Mouse (Mus musculus): ENCODE results near the gene Borcs6.
A peak's percentile ranks its signal among the peaks of the same experiment; 100 is the strongest.

Gene Borcs6

DNA sequence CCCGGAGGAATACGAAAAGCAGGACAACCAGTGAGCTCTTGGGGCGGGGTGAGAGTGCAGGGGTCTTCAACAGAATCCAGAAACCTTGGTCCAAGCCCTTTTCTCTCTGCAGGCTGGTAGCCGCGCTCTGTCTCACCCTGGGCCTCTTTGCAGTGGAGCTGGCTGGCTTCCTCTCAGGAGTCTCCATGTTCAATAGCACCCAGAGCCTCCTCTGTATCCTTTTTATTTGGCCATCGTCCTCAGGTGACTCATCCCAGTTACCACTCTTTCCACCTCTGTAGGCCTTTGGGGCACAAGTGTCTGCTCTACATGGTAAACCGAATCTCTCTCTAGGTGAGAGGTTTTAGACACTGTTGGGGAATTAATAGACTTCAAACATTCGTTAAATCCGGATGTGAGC is 11.7 kb downstream of the Borcs6 start:
- no peak for DNase-seq

DNA sequence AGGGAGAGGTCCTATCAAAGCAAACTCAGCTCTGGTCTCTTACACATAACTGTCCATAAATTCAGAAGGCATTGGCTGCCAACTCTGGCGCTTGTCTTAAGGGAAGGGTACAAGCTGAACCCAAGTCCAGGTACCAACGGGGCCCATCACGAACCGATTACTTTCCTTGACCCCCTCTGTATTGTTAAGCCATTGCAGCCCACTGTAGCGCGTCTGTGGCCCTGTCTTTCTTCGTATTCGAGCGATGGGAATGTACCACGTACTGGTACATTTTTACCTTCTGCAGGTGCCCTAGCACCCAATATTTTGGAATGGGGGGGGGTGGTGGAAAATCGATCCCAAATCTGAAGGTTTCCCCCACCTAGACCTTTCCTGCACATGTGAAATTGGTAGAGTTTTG is 12.7 kb downstream of the Borcs6 start:
- no peak for DNase-seq

DNA sequence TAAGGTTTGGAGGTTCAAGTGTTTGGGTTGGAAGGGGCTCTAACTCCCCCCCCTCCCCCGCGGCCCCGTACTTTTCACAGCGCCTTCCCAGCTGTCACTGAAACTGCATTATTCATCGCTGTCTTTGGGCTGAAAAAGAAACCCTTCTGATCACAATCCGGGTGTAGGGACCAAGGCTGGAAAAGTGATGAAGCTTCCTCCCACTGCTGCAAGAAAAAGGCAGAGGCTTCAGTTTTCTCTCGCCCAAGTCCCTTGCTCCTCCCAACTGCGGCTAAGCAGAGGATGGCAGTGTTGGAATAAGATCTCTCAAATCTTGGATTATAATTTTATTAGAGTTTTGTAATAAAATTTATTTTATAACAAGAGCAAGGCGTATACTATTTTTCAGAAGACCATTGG is 13.1 kb downstream of the Borcs6 start:
- no peak for DNase-seq

DNA sequence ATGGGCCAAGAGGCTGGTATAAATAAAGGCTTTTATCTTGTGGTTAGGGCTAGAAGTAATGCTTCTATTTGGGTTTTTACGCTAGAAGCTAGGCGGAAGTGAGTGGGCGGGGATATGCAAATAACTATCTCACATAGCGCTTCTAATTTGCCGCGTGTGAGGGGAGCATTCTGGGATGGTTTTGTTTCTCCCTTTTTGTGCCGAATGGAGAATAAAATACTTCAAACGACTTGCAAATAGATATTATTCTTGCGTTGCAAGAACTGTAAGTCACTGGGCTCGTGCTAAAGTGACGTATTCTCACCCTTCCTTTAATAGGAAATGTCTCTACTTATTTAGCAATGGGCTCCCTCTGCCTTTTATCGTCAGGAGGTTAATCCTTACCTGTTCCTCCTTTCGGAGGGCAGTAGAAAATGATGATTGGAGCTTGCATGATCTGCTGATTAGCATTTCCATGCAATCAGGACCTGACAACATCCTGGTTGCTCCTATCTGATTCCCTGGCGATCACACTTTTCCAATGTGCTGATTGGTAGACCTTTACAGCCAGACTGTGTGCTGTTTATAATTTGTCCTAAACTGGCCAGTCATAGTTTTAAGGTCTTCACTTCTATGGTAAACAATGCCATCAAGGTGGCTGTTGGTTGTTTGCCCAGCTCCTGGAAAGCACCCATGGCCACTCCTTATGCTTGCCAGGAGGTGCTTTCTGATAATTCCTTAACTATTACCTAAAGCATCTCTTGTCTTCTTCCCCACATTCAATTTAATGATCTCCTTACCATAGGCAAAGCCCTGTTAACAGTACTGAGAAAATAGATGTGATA is 13.8 kb downstream of the Borcs6 start:
- DNase-seq: peak; percentile 93

DNA sequence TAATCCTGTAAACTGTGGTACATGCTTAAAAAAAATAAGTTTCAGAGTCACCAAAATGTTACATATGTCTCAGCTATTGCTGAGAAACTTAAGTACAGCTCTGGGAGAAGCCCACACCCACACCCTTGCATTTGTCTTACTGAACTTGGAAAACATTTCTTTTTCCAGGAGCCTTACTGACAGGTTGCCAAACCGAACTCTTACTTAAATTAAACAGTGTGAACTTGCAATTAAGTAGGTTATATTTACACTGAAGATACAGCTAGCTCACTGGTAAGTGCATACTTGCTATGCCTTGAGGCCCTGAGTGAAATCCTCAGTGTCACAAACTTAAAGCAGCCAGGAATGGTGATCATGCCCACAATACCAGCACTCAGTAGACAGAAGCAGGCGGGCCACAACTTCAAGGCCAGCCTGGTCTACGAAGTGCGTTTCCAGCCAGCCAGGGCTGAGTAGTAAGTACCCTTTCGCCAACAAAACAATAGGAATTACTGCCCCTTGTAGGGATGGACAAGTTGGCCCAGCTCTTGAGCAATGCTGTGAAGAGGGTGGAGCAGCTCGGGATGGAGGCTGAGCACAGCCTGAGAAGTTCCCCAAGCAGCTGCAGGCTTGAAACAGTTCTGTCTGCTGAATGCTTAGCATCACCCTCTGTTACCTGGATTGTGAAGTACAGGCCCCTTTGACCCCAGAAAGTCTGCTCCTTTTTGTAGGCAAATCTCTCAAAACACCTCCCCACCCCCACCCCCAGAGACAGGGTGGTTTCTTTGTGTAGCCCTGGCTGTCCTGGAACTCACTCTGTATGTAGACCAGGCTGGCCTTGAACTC is 14.6 kb downstream of the Borcs6 start:
- no peak for DNase-seq

DNA sequence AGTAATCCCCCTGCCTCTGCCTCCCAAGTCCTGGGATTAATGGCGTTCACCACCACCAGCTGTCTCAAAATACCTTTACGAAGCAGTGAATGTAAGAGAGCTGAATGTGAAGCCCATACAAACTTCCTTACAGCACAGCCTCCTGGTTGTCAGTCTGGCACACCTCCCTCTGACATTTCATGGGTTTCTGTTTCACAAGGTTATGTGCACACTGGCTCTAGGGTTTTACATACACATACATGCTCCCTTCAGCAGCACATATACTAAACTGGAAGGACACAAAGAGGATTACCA is 15.2 kb downstream of the Borcs6 start:
- no peak for DNase-seq

DNA sequence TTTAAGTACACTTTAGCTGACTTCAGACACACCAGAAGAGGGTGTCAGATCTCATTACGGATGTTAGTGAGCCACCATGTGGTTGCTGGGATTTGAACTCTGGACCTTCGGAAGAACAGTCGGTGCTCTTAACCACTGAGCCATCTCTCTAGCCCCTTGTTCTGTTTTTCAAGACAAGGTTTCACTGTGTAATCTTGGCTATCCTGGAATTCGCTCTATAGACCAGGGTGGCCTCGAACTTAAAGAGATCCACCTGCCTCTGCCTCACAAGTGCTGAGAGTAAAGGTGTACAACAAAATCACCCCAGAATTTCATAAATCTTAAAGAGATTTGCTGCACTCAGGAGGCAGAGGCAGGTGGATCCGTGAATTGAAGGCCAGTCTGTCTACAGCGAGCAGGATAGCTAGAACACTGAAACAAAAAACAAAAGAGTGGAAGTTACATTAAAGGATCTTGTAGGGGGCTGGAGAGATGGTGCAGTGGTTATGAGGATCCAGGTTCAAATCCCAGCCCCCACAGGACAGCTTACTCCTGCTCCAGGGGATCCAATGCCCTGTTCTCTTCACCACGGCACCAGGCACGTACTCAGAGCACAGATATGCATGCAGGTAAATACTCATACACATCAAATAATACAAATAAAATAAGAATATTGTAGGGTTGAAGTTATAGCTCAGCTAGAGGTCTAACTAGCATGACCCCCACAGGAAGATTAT is 16.4 kb downstream of the Borcs6 start:
- DNase-seq: no peak

DNA sequence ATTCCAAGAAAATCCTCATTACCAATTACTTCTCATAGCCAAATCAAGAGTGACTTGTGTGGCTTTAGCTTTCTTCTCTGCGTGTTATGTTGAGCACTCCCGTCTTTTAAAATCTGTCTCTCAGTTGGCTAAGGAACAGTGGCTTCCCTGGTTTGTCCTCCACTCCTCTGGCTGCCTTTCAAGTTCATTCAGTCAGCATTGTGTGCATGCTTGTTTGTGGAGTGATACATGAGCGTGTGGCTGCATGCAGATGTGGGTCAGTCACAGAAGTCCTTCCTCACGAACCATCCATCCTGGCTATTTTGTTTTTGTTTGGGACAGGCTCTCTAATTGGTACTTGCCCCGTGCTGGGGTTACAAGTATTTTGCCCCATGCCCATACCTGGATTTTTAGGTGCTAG is 17.1 kb downstream of the Borcs6 start:
- DNase-seq: no peak

DNA sequence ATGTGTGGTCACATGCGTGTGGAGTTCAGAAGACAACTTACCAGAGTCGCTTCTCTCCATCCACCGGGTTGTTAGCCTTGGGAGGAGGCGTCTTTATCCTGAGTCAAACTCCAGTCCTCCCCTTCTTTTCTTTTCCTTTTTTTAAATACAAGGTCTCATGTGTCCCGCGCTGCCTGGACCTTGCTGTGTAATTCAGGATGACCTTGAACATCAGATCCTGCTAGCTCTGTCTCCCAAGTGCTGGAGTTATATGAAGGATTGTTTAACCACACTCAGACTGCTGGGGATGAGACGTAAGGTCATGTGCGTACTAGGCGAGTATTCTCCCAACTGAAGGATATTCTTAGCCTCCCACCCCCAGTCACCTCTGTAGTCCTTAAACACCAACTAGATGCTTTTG is 17.8 kb downstream of the Borcs6 start:
- DNase-seq: no peak

DNA sequence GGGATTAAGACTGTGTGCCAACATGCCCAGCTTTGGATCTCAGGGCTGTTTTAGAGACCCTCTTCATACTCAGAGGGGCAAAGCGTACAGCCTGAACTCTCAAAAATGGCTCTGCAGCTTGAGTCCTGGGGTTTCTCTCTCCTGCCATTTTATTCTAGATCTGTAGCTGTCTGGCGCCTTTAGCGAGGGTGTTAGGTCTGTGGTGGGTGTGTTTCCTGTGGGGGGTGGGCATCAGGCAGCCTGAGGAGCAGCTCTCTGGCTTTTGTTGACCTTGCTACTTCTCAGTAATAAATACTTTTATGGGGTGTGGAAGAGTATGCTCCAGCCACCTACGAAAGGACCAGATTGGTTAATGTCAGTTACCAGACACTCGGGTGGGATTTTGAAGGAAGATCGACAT is 18.5 kb downstream of the Borcs6 start:
- DNase-seq: no peak

DNA sequence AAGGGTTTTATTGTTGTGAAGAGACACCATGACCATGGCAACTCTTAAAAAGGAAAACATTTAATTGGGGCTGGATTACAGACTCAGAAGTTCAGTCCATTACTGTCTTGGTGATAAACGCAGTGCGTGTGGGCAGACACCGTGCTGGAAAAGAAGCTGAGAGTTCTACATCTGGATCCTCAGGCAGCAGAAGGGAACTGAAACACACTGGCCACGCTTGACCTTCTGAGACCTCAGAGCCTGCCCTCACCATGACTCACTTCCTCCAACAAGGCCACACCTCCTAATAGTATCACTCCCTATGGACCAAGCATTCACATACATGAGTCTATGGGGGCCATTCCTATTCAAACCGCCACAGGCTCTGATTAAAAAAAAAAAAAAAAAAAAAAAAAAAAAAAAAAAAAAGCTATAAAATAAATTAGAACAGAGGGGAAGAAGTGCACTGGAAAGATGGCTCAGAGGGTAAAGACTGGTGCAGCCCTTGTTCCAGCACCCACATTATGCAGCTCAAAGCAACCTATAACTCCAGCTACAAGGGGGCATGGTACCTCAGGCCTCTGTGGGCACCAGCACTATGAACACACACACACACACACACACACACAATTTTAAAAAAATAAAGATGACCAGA is 19.4 kb downstream of the Borcs6 start:
- no peak for DNase-seq

DNA sequence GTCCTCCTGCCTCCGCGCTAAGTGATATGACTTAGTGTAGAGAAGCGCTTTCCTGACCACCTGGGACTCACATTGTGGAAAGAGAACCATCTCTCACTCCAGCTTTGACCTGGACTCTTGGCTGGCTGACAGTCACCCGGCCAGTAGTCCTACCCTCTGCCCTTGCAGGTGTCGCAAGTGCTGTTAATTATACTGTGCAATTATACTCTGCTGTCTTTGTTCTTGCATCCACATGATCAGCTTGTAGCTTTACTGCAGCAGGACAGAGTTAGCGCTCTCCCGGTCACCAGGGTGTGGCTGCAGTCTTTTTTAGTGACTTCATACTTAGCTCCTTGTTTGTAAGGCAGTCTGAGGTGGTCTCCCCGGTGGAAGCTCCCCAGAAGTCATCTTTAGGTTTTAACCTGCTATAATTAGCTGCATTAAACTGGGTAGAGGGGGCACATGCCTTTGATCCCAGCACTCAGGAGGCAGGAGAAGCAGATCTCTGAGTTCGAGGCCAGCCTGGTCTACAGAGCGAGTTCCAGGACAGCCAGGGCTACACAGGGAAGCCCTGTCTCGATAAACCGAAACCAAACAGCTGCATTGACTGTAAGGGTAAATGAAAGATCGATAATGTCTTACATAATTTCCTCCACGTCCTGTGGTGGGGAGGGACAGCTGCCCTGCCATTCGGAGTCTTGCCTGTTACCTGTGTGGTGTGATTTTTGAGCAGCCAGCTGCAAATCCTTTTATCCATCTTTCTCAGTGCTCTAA is 20.8 kb downstream of the Borcs6 start:
- DNase-seq: no peak

DNA sequence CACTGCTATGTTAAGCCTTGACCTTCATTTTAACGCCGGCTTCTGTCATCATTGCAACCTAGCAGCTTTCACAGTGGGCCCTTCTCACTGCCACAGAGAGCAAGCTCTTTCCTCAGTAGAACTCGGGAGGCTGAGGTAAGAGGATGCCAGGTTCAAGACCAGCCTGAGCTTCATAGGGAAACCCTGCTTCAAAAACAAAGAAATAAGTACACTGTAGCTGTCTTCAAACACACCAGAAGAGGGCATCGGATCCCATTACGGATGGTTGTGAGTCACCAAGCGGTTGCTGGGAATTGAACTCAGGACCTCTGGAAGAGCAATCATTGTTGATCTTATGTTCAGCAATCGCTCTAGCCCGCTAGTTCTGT is 21.3 kb downstream of the Borcs6 start:
- DNase-seq: no peak

DNA sequence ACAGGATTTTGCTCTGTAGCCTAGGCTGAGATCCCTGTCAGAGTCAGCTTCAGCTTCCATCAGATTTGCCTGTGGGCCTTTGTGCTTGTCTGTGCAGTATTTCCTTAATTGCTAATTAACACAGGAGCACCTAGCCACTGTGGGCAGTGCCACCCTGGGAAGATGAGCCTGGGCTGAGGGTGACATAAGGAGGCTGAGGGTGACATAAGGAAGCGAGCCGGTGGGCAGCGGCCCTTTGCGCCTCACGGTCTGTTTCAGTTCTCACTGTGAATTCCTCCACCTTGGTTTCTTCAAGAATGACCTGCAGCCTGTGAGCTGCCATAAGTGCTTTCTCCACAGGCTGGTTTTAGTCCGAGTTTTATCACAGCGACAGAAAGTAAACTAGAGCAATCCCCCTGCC is 22.1 kb downstream of the Borcs6 start:
- no peak for DNase-seq

DNA sequence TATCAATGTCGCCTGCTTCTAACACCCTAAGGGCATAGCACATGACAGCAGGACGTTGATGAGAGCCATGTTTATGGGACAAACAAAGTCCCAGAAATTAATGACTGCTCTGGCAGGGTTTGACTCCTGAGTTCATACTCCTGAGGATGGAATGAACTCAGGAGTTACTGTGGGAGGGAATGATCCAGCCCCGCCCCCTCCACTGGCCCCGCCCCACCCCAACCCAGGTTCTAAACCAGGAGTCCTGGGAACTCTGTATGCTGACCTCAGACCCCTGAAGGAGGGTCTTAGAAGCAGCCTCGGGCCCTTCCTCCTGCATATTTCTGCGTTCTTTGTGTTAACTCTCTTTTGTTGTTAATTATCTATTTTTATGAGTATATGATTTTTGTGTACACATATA is 26.1 kb downstream of the Borcs6 start:
- DNase-seq: no peak

DNA sequence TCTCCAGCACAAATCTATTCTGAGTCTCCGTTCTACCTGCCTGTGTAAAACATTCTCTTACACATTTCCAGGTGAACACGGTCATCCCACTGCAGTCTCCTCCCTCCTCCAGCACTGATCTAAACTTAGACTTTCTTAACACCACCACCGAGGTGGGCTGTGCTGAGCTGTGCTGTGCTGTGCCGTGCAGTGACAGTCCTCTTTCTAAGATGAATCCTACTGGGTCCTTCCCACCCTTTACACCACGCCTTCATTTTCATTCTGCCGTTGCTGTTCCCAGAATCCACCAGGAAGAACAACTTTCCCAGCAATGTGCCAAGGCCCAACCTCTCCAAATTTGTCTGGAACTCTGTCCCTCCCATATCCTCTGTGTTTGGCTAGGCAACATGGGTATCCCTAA is 26.9 kb downstream of the Borcs6 start:
- no peak for DNase-seq

DNA sequence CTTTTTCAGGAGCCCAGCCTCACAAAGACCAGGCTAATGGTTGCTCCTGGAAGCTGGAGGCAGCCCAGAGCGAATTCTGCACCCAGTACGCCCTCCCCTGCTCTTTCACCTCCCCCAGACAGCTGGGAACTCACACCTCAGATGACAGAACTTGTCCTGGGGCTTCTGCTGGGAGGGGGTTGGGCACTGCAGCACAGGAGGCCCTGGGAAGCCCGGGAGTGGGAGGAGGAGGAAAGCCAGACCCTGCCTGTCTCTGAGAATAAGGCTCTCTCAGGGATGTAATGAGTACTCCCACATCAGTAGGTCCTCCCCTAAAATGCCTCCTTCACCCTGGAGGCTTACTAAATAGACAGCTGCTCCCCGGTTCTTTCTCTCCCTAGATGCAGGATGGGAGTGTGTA is 27.6 kb downstream of the Borcs6 start:
- no peak for DNase-seq

DNA sequence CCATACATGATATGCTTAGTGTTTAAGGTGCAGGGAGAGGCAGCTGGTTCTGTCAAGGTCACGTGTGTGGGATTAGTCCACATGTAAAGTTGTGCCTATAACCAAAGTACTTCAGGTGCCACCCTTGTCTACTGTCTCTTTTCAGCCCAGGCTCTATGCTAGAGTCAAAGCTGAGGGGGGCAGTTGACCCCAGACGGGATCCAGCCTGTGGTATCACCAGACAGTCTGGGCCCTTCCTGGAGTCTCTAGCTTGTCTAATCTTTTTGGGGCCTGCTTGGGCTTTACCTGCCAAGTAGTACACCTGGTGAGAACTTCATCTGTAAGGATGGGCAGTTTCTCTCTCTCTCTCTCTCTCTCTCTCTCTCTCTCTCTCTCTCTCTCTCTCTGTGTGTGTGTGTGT is 28.1 kb downstream of the Borcs6 start:
- DNase-seq: no peak

DNA sequence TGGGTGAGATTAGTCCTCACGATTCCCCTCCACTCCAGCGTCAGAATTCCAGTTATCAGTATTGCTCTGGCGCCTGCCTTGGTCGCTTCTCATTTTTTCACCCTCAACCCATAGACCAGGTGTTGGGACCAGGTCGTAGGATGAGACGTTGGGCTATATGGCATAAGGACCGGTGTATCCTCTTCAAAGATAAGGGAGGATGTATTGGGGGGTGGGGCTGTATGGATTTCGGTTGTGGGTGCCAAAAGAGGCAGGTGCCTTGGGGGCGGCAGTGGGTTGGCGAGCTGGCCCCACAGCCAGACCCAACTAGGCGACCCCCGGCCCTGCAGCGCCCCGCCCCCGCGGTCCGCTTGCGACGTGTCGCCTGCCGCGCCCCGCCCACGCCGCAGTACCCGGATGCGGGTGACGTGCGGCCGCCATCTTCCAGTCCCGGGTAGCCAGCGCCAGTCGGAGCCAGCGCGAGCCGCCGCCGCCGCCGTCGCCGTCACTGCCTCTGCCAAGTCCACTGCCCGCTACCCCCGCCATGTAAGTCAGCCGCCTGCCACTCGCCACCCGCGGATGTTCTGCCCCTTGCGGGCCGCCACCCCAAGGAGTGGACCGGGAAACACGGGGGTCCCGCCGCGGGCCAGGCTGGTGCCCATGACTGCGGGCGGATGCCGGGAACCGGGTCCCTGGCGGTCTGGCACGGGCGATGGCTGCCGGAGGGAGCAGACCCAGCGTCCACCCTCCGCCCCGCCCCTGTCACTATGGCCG is 28.8 kb downstream of the Borcs6 start, which contains the start of gene Vamp2:
Gene Vamp2 (plus strand): TSS at position 388 of the 753 bp plus-strand sequence.
- peak; percentile 93 for DNase-seq

DNA sequence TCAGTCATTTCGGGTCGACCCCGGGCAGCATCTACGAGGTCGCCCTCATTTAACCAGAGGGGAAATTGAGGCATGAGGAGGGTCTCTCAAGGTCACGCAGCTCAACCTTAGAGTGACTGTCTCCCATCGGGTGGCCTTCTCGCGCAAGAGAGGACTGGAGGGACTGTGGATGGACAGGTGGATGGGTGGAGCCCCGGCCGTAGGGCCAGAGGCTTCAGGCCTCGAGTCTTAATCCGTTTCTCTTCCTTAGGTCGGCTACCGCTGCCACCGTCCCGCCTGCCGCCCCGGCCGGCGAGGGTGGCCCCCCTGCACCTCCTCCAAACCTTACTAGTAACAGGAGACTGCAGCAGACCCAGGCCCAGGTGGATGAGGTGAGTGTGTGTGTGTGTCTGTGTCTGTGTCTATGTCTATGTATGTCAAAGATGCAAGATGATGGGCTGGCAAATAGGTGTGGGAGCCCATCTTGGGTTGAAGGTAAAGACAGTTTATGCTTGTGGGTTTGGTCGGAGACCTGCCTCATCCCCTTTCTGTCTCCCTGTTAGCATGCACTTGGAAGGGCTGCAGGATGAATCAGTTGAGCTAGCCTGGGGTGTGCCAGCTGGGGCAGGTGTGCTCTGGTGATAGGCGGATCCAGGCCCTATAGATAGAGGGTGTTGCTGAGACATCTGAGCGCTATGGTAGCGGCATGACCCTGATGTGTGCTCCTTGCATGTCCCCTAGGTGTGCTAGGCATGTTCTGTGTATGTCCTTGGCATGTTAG is 29.5 kb downstream of the Borcs6 start:
- no peak for DNase-seq
